Mouse (Mus musculus) gastrocnemius, adult 8-10 months (tissue): ENCODE results near the gene Ccdc14. TPM values are rescaled to one million over a fixed set of nuclear protein-coding genes. Genes with fewer than 3 reads are reported as not detected.

Experiments used
- total RNA-seq, 4 experiments: library from RNA; stranded (reverse); gene quantifications; 2 replicates each; pipeline ENCODE4 v1.2.4; 2022

The Ccdc14 gene
- total RNA-seq, 4 experiments from 2014 or later: 1.5 to 2.4 (median 2.2) TPM

Other genes starting within 250 kb of the Ccdc14 start
- 10 to 100 TPM; 19.2 to 20.8 (median 19.9) TPM for gene Kalrn, start 117.1 kb upstream of the Ccdc14 start, total RNA-seq
- not detected for gene Ropn1, start 40.7 kb upstream of the Ccdc14 start, total RNA-seq
- gene Mylk, start 54.6 kb downstream of the Ccdc14 start, total RNA-seq: 10 to 100 TPM; 13.7 to 24.6 (median 18.8) TPM